Mouse (Mus musculus) olfactory bulb, adult 2 months (tissue): ENCODE results near the gene Ccdc183.

ENCODE experiments used
- CTCF ChIP-seq: fragments of 200-500 bp; IDR thresholded peaks from 2 replicates; pipeline ENCODE4 v1.5.1; 2012; ENCODE audit warnings: low read depth, mild to moderate bottlenecking, low read length, moderate library complexity; ENCODE audit not compliant: insufficient read depth
- POLR2A ChIP-seq: fragments of 200-500 bp; IDR thresholded peaks from 2 replicates; pipeline ENCODE4 v1.6.1; 2012; ENCODE audit warnings: mild to moderate bottlenecking, low read depth, low read length, moderate library complexity; ENCODE audit not compliant: insufficient read depth

DNA sequence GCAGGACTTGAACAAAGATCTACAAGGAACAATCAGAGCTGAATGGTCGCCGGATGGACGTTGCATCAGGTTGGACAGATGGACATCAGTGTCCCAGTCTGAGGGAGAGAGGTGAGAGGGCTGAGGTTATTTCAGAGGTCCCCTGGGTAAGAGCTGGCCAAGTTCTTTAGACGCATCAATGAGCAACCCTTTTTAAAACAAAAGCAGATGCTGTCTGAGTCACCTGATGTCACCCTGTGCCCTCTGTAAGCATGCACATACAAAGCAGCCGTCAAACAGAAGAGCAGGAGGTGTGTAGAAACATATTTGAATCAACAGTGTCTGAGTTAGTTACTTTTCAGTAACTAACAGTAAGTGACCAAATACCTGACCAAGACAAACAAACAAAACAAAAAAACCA lies 46.6 kb upstream of the Ccdc183 start:
- no peak for TF ChIP-seq CTCF
- no peak for TF ChIP-seq POLR2A
